ENCODE assay signal across 22 mouse cellular contexts in genomic region chr16:77273306-77273705, GRCm38 (mm10).
"Had no signal": no experiment of that assay in that cellular context is flagged by ENCODE, and none has a peak within 500 bp of the region (broad histone marks: within the 10 kb centered on the region; RNA-seq: fewer than 3 reads in every experiment).

No protein-coding gene starts in this region.

- H3K27me3 ChIP-seq: limb, embryonic 15.5 days; midbrain, embryonic 12.5 days; midbrain, embryonic 15.5 days; neural tube, embryonic 12.5 days; neural tube, embryonic 15.5 days had no signal

- H3K4me2 ChIP-seq: limb, embryonic 15.5 days; liver, embryonic 11.5 days; midbrain, embryonic 12.5 days; midbrain, embryonic 15.5 days; neural tube, embryonic 12.5 days; neural tube, embryonic 15.5 days had no signal

- H3K9me3 ChIP-seq: limb, embryonic 15.5 days; midbrain, embryonic 12.5 days; midbrain, embryonic 15.5 days; neural tube, embryonic 12.5 days; neural tube, embryonic 15.5 days had no signal

- H3K36me3 ChIP-seq: limb, embryonic 15.5 days; midbrain, embryonic 12.5 days; midbrain, embryonic 15.5 days; neural tube, embryonic 12.5 days; neural tube, embryonic 15.5 days had no signal

- DNase-seq: kidney, adult 2 months; kidney, postnatal 10 days; kidney, postnatal 36 days; layer of hippocampus, postnatal 36 days; liver, postnatal 0 days; lung, postnatal 14 days; lung, postnatal 4 days; right cerebral cortex, adult 18-20 months; right cerebral cortex, postnatal 14 days; right cerebral cortex, postnatal 4 days; thymus, adult 2 months; thymus, postnatal 14 days; thymus, postnatal 4 days had no signal

- H3K27ac ChIP-seq: left cerebral cortex, adult 2 months; limb, embryonic 15.5 days; liver, embryonic 14.5 days; midbrain, embryonic 12.5 days; midbrain, embryonic 15.5 days; neural tube, embryonic 12.5 days; neural tube, embryonic 15.5 days; stomach, postnatal 0 days had no signal

- H3K4me1 ChIP-seq: limb, embryonic 15.5 days; midbrain, embryonic 12.5 days; midbrain, embryonic 15.5 days; neural tube, embryonic 12.5 days; neural tube, embryonic 15.5 days had no signal

- H3K9ac ChIP-seq: limb, embryonic 15.5 days; liver, embryonic 14.5 days; liver, postnatal 0 days; midbrain, embryonic 12.5 days; midbrain, embryonic 15.5 days; neural tube, embryonic 12.5 days; neural tube, embryonic 15.5 days had no signal

- H3K4me3 ChIP-seq: left cerebral cortex, adult 2 months; limb, embryonic 15.5 days; midbrain, embryonic 12.5 days; midbrain, embryonic 15.5 days; neural tube, embryonic 12.5 days; neural tube, embryonic 15.5 days had no signal

- ATAC-seq: liver, postnatal 0 days; midbrain, embryonic 15.5 days had no signal
